Mouse (Mus musculus): Measurements from ENCODE around the gene Flywch2. TPM values are rescaled to one million over a fixed set of nuclear protein-coding genes. Genes with fewer than 3 reads are reported as not detected.
A peak's percentile ranks its signal among the peaks of the same experiment; 100 is the strongest.
"Not testable (repeated sequence)": the region's sequence is repeated elsewhere in the genome, so short reads cannot be mapped to it uniquely, and the experiment has no call there.

The Flywch2 gene
- polyA plus RNA-seq, 1 experiment from 2014 or later, result 10.6 TPM

- no peak overlapping the region for H3K9ac ChIP-seq (ENCODE audit: low read depth, low read length)
- no peaks in the 10 kb centered on the region for H3K9me3 ChIP-seq (ENCODE audit: control insufficient read depth, low read length)
- ATAC-seq (replicated peaks; ENCODE audit: low FRiP score) (no peak), DNase-seq (ENCODE audit: low spot score) (no peak)
- H3K27me3 ChIP-seq (replicated peaks; ENCODE audit: control insufficient read depth, insufficient read depth, low read length), result no peaks in the 10 kb centered on the region
- WGBS, result 32% methylated on average over 13 of the region's 13 CpGs
- H3K4me3 ChIP-seq (ENCODE audit: low read depth, low read length), result peak overlapping the region; percentile 60
- H3K36me3 ChIP-seq (ENCODE audit: control insufficient read depth, insufficient read depth, low read length), result no peaks in the 10 kb centered on the region
- H3K4me2 ChIP-seq, result peak overlapping the region; percentile 97
- no peak overlapping the region for H3K27ac ChIP-seq (ENCODE audit: low read depth, low read length)
- peaks cover 13% of the 10 kb centered on the region for H3K4me1 ChIP-seq (replicated peaks; ENCODE audit: control insufficient read depth, insufficient read depth, low read length)
Measured at GRCm38 (mm10) chr17:23786510-23786931, 640 bp upstream of the Flywch2 start.

GRCm38 (mm10) chr17:23783352-23783751 lies 2.5 kb downstream of the Flywch2 start:
- no peak overlapping the region for H3K27ac ChIP-seq (ENCODE audit: low read depth, low read length)
- H3K9me3 ChIP-seq (ENCODE audit: control insufficient read depth, low read length), result no peaks in the 10 kb centered on the region
- no peak for DNase-seq (ENCODE audit: low spot score)
- H3K4me1 ChIP-seq (replicated peaks; ENCODE audit: control insufficient read depth, insufficient read depth, low read length), result no peaks in the 10 kb centered on the region
- no peak overlapping the region for H3K9ac ChIP-seq (ENCODE audit: low read depth, low read length)
- no peak overlapping the region for H3K4me3 ChIP-seq (ENCODE audit: low read depth, low read length)
- no peaks in the 10 kb centered on the region for H3K36me3 ChIP-seq (ENCODE audit: control insufficient read depth, insufficient read depth, low read length)
- no peaks in the 10 kb centered on the region for H3K27me3 ChIP-seq (replicated peaks; ENCODE audit: control insufficient read depth, insufficient read depth, low read length)
- no peak for ATAC-seq (replicated peaks; ENCODE audit: low FRiP score)
- no peak overlapping the region for H3K4me2 ChIP-seq

DNA sequence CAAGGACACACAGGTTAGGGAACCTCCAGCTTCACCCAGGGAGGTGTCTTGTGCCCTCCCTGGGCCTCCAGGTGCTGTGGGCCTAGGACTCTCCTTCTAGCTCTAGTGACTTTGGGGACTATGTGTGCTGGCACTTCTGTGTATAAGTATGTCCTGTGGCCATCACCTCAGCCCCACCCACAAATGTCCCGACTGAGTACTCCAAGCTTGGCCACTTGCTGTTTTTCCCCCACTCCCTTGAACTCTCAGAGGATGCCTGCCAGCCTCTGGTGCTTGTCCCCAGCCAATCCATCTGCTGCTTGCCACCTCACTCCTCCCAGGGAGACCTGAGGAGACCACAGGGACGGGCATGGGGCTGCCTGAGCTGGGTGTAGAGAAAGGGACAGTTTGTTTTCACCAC lies 7.4 kb downstream of the Flywch2 start:
- no peaks in the 10 kb centered on the region for H3K9me3 ChIP-seq (ENCODE audit: control insufficient read depth, low read length)
- no peak overlapping the region for H3K4me2 ChIP-seq
- no peak overlapping the region for H3K27ac ChIP-seq (ENCODE audit: low read depth, low read length)
- no peaks in the 10 kb centered on the region for H3K36me3 ChIP-seq (ENCODE audit: control insufficient read depth, insufficient read depth, low read length)
- 48% methylated on average over 2 of the region's 2 CpGs for WGBS
- H3K4me1 ChIP-seq (replicated peaks; ENCODE audit: control insufficient read depth, insufficient read depth, low read length), result no peaks in the 10 kb centered on the region
- no peak for DNase-seq (ENCODE audit: low spot score)
- ATAC-seq (replicated peaks; ENCODE audit: low FRiP score), result no peak
- no peak overlapping the region for H3K9ac ChIP-seq (ENCODE audit: low read depth, low read length)
- H3K27me3 ChIP-seq (replicated peaks; ENCODE audit: control insufficient read depth, insufficient read depth, low read length), result no peaks in the 10 kb centered on the region
- no peak overlapping the region for H3K4me3 ChIP-seq (ENCODE audit: low read depth, low read length)

GRCm38 (mm10) chr17:23777141-23777540 lies 8.7 kb downstream of the Flywch2 start:
- Histone ChIP-seq H3K9me3 (ENCODE audit: control insufficient read depth, low read length) (no peaks in the 10 kb centered on the region), H3K9ac (ENCODE audit: low read depth, low read length) (no peak overlapping the region), H3K27ac (ENCODE audit: low read depth, low read length) (no peak overlapping the region), H3K4me1 (replicated peaks; ENCODE audit: control insufficient read depth, insufficient read depth, low read length) (no peaks in the 10 kb centered on the region), H3K36me3 (ENCODE audit: control insufficient read depth, insufficient read depth, low read length) (no peaks in the 10 kb centered on the region), H3K27me3 (replicated peaks; ENCODE audit: control insufficient read depth, insufficient read depth, low read length) (no peaks in the 10 kb centered on the region), H3K4me2 (no peak overlapping the region), H3K4me3 (ENCODE audit: low read depth, low read length) (no peak overlapping the region)
- ATAC-seq (replicated peaks; ENCODE audit: low FRiP score) (no peak), DNase-seq (ENCODE audit: low spot score) (no peak)
- WGBS, result 73% methylated on average over 2 of the region's 2 CpGs

GRCm38 (mm10) chr17:23776216-23776615 lies 9.7 kb downstream of the Flywch2 start:
- H3K4me3 ChIP-seq (ENCODE audit: low read depth, low read length), result no peak overlapping the region
- no peak overlapping the region for H3K9ac ChIP-seq (ENCODE audit: low read depth, low read length)
- H3K27ac ChIP-seq (ENCODE audit: low read depth, low read length), result no peak overlapping the region
- 84% methylated on average over 10 of the region's 10 CpGs for whole genome bisulfite sequencing
- no peak overlapping the region for H3K4me2 ChIP-seq
- no peaks in the 10 kb centered on the region for H3K9me3 ChIP-seq (ENCODE audit: control insufficient read depth, low read length)
- no peak for DNase-seq (ENCODE audit: low spot score)
- H3K4me1 ChIP-seq (replicated peaks; ENCODE audit: control insufficient read depth, insufficient read depth, low read length), result 0 out of 2 replicates have a peak, but pooled peaks cover 2% of the 10 kb centered on the region
- no peak for ATAC-seq (replicated peaks; ENCODE audit: low FRiP score)
- no peaks in the 10 kb centered on the region for H3K36me3 ChIP-seq (ENCODE audit: control insufficient read depth, insufficient read depth, low read length)
- H3K27me3 ChIP-seq (replicated peaks; ENCODE audit: control insufficient read depth, insufficient read depth, low read length), result no peaks in the 10 kb centered on the region

DNA sequence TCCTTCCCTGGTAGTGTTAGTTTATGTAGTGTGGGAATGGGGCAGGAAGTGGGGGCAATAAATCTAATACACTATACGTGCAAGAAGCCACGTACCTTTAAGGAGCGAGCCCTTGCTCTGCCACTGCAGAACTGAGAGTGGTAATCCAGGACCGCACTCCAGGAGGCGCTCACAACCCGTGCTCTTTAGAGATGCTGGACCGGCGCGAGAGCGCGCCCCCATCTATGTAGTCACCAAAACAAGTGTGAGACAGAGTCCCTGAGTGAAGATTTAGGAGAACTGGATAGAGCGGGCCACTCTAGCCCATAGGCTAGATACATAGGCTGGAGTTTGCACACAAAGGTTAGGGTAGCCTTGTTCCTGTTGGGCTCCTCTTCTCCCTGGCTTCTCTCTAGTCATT lies 11.8 kb downstream of the Flywch2 start:
- Histone ChIP-seq H3K27me3 (replicated peaks; ENCODE audit: control insufficient read depth, insufficient read depth, low read length) (no peaks in the 10 kb centered on the region), H3K4me1 (replicated peaks; ENCODE audit: control insufficient read depth, insufficient read depth, low read length) (peaks cover 9% of the 10 kb centered on the region), H3K36me3 (ENCODE audit: control insufficient read depth, insufficient read depth, low read length) (no peaks in the 10 kb centered on the region), H3K27ac (ENCODE audit: low read depth, low read length) (no peak overlapping the region), H3K9ac (ENCODE audit: low read depth, low read length) (no peak overlapping the region), H3K9me3 (ENCODE audit: control insufficient read depth, low read length) (no peaks in the 10 kb centered on the region), H3K4me2 (0 out of 2 replicates have a peak overlapping the region, but pooled peaks have one; percentile 20), H3K4me3 (ENCODE audit: low read depth, low read length) (no peak overlapping the region)
- ATAC-seq (replicated peaks; ENCODE audit: low FRiP score) (peak; percentile 56), DNase-seq (ENCODE audit: low spot score) (peak; percentile 73)
- WGBS, result 8% methylated on average over 12 of the region's 12 CpGs

- Histone ChIP-seq H3K4me2 (no peak overlapping the region), H3K9ac (ENCODE audit: low read depth, low read length) (no peak overlapping the region), H3K36me3 (ENCODE audit: control insufficient read depth, insufficient read depth, low read length) (no peaks in the 10 kb centered on the region), H3K9me3 (ENCODE audit: control insufficient read depth, low read length) (no peaks in the 10 kb centered on the region), H3K4me3 (ENCODE audit: low read depth, low read length) (no peak overlapping the region), H3K27ac (ENCODE audit: low read depth, low read length) (no peak overlapping the region), H3K27me3 (replicated peaks; ENCODE audit: control insufficient read depth, insufficient read depth, low read length) (no peaks in the 10 kb centered on the region), H3K4me1 (replicated peaks; ENCODE audit: control insufficient read depth, insufficient read depth, low read length) (peaks cover 9% of the 10 kb centered on the region)
- DNase-seq (ENCODE audit: low spot score) (no peak), ATAC-seq (replicated peaks; ENCODE audit: low FRiP score) (no peak)
- 71% methylated on average over 6 of the region's 6 CpGs for WGBS
Measured at GRCm38 (mm10) chr17:23773676-23774075, 12.2 kb downstream of the Flywch2 start.

GRCm38 (mm10) chr17:23772219-23772556 lies 13.7 kb downstream of the Flywch2 start:
- H3K9me3 ChIP-seq (ENCODE audit: control insufficient read depth, low read length); ATAC-seq (replicated peaks; ENCODE audit: low FRiP score); H3K27ac ChIP-seq (ENCODE audit: low read depth, low read length); H3K36me3 ChIP-seq (ENCODE audit: control insufficient read depth, insufficient read depth, low read length); H3K4me2 ChIP-seq; H3K27me3 ChIP-seq (replicated peaks; ENCODE audit: control insufficient read depth, insufficient read depth, low read length); H3K9ac ChIP-seq (ENCODE audit: low read depth, low read length); DNase-seq (ENCODE audit: low spot score); H3K4me3 ChIP-seq (ENCODE audit: low read depth, low read length); H3K4me1 ChIP-seq (replicated peaks; ENCODE audit: control insufficient read depth, insufficient read depth, low read length): not testable (repeated sequence)
- WGBS, result 70% methylated on average over 2 of the region's 2 CpGs

- Histone ChIP-seq H3K36me3 (ENCODE audit: control insufficient read depth, insufficient read depth, low read length) (no peaks in the 10 kb centered on the region; the same call in 1 of the 2 replicates), H3K4me1 (replicated peaks; ENCODE audit: control insufficient read depth, insufficient read depth, low read length) (peaks cover 9% of the 10 kb centered on the region), H3K9ac (ENCODE audit: low read depth, low read length) (peak within 1 kb of the TSS; percentile 88), H3K4me3 (ENCODE audit: low read depth, low read length) (peak within 1 kb of the TSS; percentile 90), H3K4me2 (peak within 1 kb of the TSS; percentile 83), H3K27ac (ENCODE audit: low read depth, low read length) (peak within 1 kb of the TSS; percentile 57), H3K9me3 (ENCODE audit: control insufficient read depth, low read length) (no peaks in the 10 kb centered on the region), H3K27me3 (replicated peaks; ENCODE audit: control insufficient read depth, insufficient read depth, low read length) (no peaks in the 10 kb centered on the region)
- peak; percentile 97 for ATAC-seq (replicated peaks; ENCODE audit: low FRiP score)
- peak; percentile 99 for DNase-seq (ENCODE audit: low spot score)
- WGBS, result 4% methylated on average over 58 of the region's 58 CpGs
Measured at GRCm38 (mm10) chr17:23771284-23772218, 14.3 kb downstream of the Flywch2 start, which contains the start of gene Flywch1. Gene Flywch1, minus strand, starts transcription at chr17:23771602.
